Mouse (Mus musculus): ENCODE measurements at regions not wholly inside any gene's neighbourhood (a gene's known extent, or its start where the extent isn't known, plus 50 kb on each side); places are given as distances from the start of the nearest gene placed in this dataset.
"Not testable (repeated sequence)": the region's sequence is repeated elsewhere in the genome, so short reads cannot be mapped to it uniquely, and the experiment has no call there.

DNA sequence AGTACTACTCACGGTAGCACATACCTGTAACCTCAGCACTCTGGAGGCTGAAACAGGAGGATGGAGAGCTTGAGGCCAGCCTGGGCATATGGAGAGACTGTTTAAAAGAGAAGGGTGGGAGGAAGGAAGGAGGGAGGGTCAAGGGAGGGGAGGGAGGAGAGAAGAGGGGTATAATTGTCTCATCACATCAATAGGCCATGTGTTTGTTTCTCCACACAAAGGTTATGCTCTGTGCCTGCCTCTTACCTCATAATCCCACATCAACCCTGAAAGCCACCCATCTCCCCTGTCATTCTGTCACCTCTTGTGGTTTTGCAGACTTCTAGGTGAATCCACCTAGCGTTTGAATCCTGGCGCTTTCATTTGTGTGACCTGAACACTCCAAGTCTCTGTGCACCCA is 210.3 kb downstream of the Trim29 start:
- no peak for DNase-seq (ENCODE audit: low read depth, low spot score)

DNA sequence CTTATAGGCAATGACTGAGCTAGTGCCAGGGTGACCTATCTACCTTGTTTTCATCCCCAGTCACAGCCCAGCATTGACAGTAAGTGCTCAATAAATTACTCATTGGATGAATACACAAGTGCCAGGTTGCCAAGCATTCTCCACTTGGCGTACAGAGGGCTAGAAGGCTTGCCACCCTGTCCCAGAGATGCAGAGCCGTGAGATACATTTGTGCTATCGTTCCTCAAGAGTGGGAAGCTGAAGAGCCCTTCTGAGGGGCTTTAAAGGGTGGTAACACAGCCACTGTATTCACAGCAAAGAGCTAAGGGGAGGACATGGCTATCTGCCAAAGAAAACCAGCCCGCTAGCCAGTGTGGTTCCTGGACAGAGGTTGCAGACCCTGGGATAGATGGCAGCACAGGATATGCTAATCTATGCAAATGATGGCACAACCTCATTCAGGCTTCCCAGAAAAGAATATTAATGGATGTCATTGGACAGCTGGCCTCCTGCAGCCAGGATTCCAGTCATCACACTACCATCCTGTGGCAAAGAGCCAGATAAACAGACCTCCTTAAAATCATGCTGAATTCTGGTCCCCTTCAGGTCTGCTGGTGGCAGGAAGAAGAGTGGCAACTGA is 214.4 kb downstream of the Trim29 start:
- no peak for DNase-seq (ENCODE audit: low read depth, low spot score)

DNA sequence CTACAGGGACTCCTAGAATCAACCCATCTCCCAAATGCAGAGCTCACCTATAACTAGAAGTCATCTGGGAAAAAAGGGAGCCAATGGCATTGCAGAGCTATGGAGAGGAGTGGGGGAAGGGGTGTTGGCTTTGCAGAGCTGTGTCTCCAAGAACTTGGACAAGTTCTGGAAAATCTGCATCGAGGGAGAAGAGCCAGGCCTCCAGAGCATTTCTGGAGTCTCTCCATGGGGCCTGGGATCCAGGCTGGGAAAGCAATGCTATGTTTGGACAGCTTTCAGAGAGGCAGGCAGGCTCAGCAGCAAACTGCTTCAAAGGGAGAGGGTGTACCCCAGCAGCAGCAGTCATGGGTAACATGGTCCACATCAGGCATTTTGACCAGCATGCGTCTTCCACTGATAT is 211.6 kb upstream of the Nectin1 start:
- DNase-seq (ENCODE audit: low read depth, low spot score), result no peak

DNA sequence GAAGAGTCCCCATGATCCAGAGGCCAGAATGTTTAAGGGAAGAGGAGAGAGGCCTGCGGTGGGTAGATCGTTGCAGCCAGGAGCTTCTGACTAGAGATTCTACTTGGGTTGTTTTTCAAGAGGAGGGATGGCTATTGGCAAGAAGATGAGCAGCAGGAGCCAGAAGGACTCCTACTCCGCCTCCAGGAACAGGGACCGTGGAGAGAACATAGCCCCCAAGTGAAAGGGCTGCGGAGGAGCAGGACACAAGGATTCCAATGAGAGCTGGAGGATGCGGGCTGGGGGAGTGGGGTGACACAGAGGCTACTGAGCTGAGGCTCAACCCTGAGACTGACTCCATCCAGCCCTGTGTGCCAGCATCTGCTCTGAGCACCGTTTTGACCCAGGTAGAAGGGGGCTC is 207.8 kb upstream of the Nectin1 start:
- no peak for DNase-seq (ENCODE audit: low read depth, low spot score)

- no peak for DNase-seq (ENCODE audit: low read depth, low spot score)
Observed at GRCm38 (mm10) chr9:43537121-43537520, 206.7 kb upstream of the Nectin1 start.

GRCm38 (mm10) chr9:43540131-43540530 is 203.7 kb upstream of the Nectin1 start:
- DNase-seq (ENCODE audit: low read depth, low spot score), result no peak

DNA sequence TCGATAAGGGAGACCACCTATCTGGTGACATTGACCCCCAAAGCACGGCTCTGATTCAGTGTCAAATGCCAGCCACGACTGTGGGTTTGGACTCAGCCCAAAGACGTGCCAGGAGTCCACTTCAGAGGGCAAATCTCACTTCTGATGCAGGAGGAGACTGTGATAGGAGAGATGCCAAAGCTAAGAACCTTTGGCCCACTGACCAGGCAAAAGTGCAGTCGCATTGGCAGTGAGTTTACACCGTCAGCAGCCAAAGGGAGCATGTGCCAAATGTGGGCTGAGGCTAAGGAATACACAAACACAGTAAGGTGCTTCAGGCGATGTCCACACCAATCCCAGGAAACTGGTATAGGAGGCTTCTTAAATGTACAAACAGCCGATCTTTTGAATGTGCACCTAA is 202.6 kb upstream of the Nectin1 start:
- DNase-seq (ENCODE audit: low read depth, low spot score), result no peak

DNA sequence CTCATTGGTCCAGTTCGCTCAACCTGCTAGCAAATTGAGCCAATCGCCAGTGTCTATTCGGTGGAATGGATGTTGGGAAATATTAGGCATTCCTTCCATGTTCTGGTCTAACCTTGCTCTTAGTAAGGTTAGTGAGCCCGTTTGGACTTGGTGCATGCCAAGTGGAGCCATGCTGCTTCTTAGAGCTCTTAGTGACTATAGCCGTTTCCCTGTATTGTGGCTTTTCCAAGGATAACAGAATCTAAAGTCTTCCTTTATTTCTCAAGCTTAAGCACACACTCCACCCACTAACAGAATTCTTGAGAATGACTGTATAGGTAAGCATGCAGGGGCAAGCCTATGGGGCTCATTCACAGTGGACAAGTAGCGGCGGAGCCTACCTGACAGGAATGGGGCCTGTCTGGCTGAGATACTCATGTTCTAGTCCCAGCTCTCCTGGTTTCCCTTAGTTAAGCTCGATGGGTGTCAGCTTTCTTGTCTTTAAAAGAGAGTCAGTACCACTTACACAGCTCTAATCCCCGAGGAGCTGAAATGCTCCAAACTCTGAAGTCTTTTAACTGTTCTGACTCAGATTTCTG is 201.6 kb upstream of the Nectin1 start:
- no peak for DNase-seq (ENCODE audit: low read depth, low spot score)

- no peak for DNase-seq (ENCODE audit: low read depth, low spot score)
Observed at GRCm38 (mm10) chr9:43545081-43545565, 198.7 kb upstream of the Nectin1 start.

DNA sequence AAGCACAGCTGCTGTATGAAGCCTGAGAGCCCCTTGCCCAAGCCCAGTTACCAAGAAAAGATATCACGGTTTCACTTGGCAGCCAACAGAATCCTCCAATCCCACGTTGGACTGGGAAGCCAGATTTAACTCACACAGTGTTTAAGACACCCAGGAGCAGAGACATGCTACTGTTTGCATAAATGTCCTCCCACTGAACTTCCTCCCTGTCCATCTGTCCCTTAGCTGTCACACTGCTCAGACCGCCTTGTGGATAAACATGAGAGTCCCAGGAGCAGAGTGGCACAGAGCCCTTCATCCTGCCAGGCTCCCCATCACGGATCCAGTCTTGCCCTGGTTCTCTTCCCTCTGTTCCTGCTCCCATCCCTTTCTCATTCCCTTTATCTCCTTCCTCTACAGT is 194.9 kb upstream of the Nectin1 start:
- no peak for DNase-seq (ENCODE audit: low read depth, low spot score)

GRCm38 (mm10) chr9:43549293-43549692 is 194.5 kb upstream of the Nectin1 start:
- no peak for DNase-seq (ENCODE audit: low read depth, low spot score)

DNA sequence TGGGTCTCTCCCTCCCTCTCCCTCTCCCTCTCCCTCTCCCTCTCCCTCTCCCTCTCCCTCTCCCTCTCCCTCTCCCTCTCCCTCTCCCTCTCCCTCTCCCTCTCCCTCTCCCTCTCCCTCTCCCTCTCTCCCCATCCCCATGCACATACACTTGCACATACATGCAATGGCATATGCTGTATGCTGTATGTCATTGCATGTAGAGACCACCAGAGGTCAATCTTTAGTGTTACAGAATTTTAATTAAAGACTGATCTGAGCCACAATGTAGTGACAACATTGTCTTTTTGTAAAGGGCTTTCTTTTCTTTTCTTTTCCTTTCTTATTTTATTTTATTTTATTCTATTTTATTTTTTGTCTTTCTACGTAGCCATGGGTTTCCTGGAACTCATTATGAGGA is 191.0 kb upstream of the Nectin1 start:
- DNase-seq (ENCODE audit: low read depth, low spot score), result not testable (repeated sequence)

- DNase-seq (ENCODE audit: low read depth, low spot score), result no peak
Observed at GRCm38 (mm10) chr9:43562016-43562415, 181.8 kb upstream of the Nectin1 start.

DNA sequence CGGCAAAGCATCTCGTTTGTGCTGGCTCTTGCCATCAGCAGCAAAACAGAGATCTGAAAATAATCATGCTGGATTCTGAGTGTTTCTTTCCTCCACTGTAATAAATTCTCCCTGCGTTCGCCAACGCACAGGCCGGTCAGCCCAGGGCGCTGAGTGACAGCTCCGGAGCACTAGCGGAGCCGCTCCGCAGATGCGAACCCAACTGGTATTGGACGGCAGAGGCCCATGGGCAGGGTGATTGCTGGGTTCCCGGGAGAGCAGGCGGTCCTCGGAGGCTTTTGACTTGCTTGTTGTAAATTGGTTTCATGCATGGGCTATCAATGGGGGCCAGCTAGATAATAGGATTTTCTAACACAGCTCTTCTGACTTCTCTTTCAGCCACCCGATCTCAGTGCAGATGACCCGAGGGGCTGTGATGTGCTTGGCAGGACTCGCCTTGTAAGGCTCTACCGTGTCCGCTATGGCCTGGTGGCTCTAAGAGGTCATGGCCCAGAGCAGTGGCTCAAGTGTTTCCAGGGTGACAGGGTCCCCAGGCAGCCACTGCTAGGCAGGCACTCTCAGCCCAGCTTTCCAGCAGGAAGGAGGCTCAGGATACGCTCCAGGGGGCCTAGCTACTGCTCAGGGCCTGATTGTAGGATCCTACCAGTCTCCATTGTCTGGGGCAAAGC is 179.4 kb upstream of the Nectin1 start:
- DNase-seq (ENCODE audit: low read depth, low spot score), result no peak

GRCm38 (mm10) chr9:43568851-43569250 is 174.9 kb upstream of the Nectin1 start:
- DNase-seq (ENCODE audit: low read depth, low spot score), result no peak

- no peak for DNase-seq (ENCODE audit: low read depth, low spot score)
Observed at GRCm38 (mm10) chr9:43571086-43571485, 172.7 kb upstream of the Nectin1 start.

GRCm38 (mm10) chr9:43575659-43576058 is 168.1 kb upstream of the Nectin1 start:
- DNase-seq (ENCODE audit: low read depth, low spot score), result no peak

- DNase-seq (ENCODE audit: low read depth, low spot score), result no peak
Observed at GRCm38 (mm10) chr9:43580653-43581052, 163.1 kb upstream of the Nectin1 start.

- no peak for DNase-seq (ENCODE audit: low read depth, low spot score)
Observed at GRCm38 (mm10) chr9:43585616-43586015, 158.2 kb upstream of the Nectin1 start.

- DNase-seq (ENCODE audit: low read depth, low spot score), result no peak
Observed at GRCm38 (mm10) chr9:43593236-43593635, 150.5 kb upstream of the Nectin1 start.

DNA sequence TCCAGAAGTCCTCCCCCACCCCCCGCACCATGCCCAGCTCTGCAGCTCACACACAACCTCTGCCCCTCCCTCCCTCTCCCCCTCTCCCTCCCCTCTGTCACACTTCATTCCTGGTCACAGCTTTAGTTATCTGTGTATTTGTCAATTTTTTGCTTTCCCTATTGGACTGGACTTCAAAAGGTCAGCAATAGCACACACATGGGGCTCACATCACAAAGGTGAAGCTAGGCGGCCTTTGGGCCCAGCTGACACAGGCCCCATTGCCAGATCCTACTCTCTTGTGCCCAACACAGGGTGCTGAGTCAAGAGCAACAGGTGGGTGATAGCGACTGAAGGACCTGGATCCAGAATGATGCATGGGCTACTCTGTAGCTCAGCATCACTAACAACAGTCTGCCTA is 149.0 kb upstream of the Nectin1 start:
- DNase-seq (ENCODE audit: low read depth, low spot score), result no peak

- DNase-seq (ENCODE audit: low read depth, low spot score), result no peak
Observed at GRCm38 (mm10) chr9:43595461-43595860, 148.3 kb upstream of the Nectin1 start.

DNA sequence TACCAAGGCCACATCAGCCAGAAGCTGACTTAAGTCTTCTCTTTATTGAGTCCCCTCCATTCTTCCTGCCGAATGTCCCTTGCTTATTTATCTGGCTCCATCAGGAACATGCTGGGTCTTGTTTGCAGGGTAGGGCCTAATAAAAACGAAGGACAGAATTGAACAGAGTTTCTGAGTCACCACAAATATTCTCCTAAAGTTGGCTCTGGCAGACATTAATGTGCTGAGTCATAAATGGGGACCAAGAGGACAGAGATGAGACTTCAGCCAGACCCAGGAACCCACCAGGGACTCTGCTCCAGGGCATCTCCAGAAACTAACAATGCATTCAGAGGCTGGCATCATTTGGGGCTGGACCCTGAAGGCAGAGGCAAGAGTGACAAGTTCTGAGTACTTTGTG is 143.4 kb upstream of the Nectin1 start:
- DNase-seq (ENCODE audit: low read depth, low spot score), result no peak

Data from embryo, embryonic 11.5 days (tissue).